Mouse (Mus musculus): ENCODE measurements around the gene Ago1. TPM values are rescaled to one million over a fixed set of nuclear protein-coding genes. Genes with fewer than 3 reads are reported as not detected.

Gene Ago1
- polyA plus RNA-seq (2012; rRNA removed) = 12.1 and 12.4 TPM in 2 replicates

DNA sequence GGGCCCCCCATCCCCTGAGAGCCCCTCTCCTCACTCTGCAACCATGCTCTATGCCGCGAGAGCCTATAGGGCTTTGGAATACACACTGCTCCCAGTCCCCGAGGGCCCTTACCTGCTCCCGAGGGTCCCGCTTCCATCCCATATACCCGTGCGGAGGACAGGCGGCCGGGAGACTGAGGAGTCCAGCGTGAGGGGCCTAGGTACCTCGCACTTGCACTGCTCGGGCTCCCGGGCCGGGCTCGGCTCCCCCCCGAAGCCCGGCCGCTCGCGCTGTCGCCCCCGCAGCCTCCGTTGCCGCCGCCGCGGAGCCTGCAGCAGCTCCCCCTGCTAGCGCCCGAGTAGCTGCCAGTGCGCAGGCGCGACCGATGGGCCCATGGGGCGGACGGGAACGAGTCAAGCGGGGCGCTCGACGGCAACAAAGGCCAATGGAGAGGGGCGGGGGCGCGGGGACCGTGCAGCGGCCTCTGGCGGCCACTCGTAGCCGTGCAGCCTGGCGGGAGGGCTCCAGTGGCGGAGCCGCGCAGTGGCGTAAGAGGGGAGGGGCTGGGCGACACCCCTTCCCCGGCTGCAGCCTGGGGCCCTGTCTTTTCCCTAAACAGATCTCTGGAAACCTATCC is at the start of gene Ago1:
Gene Ago1, minus strand, starts transcription at position 299 of the 617 bp plus-strand sequence.

DNA sequence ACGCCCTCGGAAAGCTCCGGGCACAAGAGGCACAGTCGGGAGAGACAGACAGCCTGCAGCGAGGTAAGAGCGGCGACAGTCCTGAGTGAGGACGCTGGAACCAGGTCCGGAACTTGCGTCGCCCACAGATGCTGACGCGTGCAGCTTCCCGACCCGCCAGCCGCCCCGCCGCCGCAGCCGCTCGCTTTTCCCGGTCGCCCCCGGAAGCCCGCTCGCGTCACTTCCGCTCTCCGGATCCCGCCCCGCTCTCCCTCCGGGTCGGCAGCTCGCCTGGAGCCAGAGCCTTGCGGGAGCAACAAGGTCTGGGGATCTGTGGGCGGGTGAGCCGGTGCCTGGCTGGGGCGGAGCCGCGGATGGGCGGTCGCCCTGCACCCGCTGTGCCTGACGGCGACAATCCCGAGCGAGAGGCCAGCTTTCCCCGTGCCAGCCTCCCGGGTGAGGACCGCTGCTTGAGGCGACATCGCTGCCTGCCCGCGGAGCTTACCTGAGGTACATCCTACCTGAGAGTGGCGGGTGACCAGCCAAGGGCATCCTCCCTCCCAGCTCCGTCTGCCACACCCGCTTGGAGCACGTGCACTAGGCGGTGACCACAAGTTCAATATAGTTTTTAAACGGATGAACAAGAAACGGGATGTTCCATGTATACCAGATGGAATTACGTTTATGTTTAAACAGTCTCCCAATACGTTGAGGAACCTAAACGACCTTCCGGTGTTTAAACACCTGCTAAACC is 38.9 kb downstream of the Ago1 start, which contains the start of gene Ago3:
Gene Ago3, minus strand, starts transcription at position 210 of the 733 bp plus-strand sequence.

Other genes starting within 250 kb of the Ago1 start
- 62.3 and 63.5 TPM in 2 replicates for gene Map7d1, start 212.2 kb downstream of the Ago1 start, polyA plus RNA-seq (2012; rRNA removed)
- gene Trappc3, start 206.3 kb downstream of the Ago1 start, polyA plus RNA-seq (2012; rRNA removed) = 30.9 and 35.9 TPM in 2 replicates
- gene Col8a2, start 181.8 kb downstream of the Ago1 start, polyA plus RNA-seq (2012; rRNA removed) = 2.5 and 2.7 TPM in 2 replicates
- 48.0 and 57.9 TPM in 2 replicates for gene Adprhl2, start 146.9 kb downstream of the Ago1 start, polyA plus RNA-seq (2012; rRNA removed)
- gene Tekt2, start 142.9 kb downstream of the Ago1 start, polyA plus RNA-seq (2012; rRNA removed) = 1.8 TPM in 2 replicates
- gene Ago3, start 39.0 kb downstream of the Ago1 start, polyA plus RNA-seq (2012; rRNA removed) = 18.1 and 18.6 TPM in 2 replicates
- gene Ago4, start 64.9 kb upstream of the Ago1 start, polyA plus RNA-seq (2012; rRNA removed) = 1.1 and 1.3 TPM in 2 replicates
- gene Clspn, start 88.4 kb upstream of the Ago1 start, polyA plus RNA-seq (2012; rRNA removed) = 0.47 and 0.60 TPM in 2 replicates
- 7.1 and 8.8 TPM in 2 replicates for gene 5730409E04Rik, start 141.2 kb upstream of the Ago1 start, polyA plus RNA-seq (2012; rRNA removed)
- 129 and 150 TPM in 2 replicates for gene Psmb2, start 209.0 kb upstream of the Ago1 start, polyA plus RNA-seq (2012; rRNA removed)